Mouse (Mus musculus): ENCODE data around the gene 0610040J01Rik. TPM values are rescaled to one million over a fixed set of nuclear protein-coding genes. Genes with fewer than 3 reads are reported as not detected.

0610040J01Rik gene
- 0.06 TPM in 1 of 2 replicates, not detected in the other for polyA plus RNA-seq (2012; rRNA removed)

DNA sequence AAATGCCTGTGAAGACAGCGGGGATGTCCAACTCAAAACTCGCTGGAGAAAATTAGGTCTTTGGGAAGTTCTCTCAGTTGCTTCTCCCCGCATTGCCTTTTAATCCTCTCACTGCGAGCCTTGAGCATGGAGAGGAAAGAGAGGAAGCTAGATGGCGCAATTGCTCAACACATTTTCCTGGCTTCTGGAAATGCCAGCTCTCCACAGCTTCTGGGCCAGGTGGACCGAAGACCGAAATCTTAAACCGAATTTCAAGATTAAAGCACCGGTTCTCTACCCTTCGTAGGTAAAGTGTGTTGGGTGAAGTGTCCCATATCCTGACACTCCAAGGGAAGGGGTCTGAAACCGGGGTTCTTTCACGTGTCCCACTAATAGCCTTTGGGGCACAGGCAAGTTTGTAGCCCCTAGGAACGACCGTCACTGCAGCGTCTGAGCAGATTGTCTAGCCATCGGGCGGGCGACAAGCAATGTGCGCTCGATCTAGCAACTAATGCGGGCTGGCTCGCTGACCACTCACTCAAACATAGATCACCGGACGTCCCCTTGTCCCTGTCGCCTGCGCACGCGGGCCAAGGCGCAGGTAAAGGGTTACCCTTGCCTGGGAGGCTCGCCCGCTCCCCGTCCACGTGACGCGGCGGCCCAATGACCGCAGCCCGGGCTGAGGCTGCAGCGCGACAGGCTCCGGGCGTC is at the start of gene 0610040J01Rik:
0610040J01Rik (plus strand) TSS at position 545 of the 690 bp plus-strand sequence.
- TF ChIP-seq POLR2A (IDR thresholded peaks at IDR 0.05; ENCODE audit: control insufficient read depth, low read depth, low read length), result no peak
- TF ChIP-seq CTCF (IDR thresholded peaks at IDR 0.05; ENCODE audit: control insufficient read depth, insufficient read depth, insufficient replicate concordance, low read depth, low read length), result peak; percentile 24; the same call in 1 of the 2 replicates
- Histone ChIP-seq H3K27ac (ENCODE audit: control insufficient read depth, insufficient read depth, low read depth, low read length) (no peak within 1 kb of the TSS), H3K4me3 (ENCODE audit: control insufficient read depth, low read depth, low read length) (peak within 1 kb of the TSS; percentile 39), H3K27me3 (ENCODE audit: control insufficient read depth, insufficient read depth, low read length) (peaks cover 2% of the 10 kb centered on the region; the same call in 1 of the 2 replicates), H3K36me3 (ENCODE audit: control insufficient read depth, insufficient read depth, low read length) (no peaks in the 10 kb centered on the region), H3K4me1 (ENCODE audit: control insufficient read depth, insufficient read depth, low read length) (peaks cover 8% of the 10 kb centered on the region)

DNA sequence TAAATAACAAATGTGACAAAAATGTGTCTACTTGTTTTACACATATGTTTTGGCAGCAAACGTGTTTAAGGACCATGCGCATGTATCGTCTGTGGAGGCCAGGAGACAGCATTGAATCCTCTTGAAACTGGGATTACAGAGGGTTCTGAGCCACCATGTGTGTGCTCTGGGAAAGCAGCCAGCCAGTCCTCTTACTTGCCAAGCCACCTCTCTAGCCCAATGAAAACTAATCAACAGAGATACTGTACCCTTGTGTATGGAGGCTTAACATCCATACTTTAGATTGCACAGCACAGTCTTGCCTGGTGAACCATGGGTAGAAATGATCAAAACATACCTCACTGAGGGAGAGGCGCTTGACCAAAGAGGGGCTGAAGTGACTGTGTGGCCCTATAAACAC is 46.3 kb upstream of the 0610040J01Rik start:
- no peaks in the 10 kb centered on the region for H3K36me3 ChIP-seq (ENCODE audit: control insufficient read depth, insufficient read depth, low read length)
- no peaks in the 10 kb centered on the region for H3K27me3 ChIP-seq (ENCODE audit: control insufficient read depth, insufficient read depth, low read length)
- no peak overlapping the region for H3K4me3 ChIP-seq (ENCODE audit: control insufficient read depth, low read depth, low read length)
- H3K27ac ChIP-seq (ENCODE audit: control insufficient read depth, insufficient read depth, low read depth, low read length), result no peak overlapping the region
- H3K4me1 ChIP-seq (ENCODE audit: control insufficient read depth, insufficient read depth, low read length), result no peaks in the 10 kb centered on the region
- no peak for TF ChIP-seq CTCF (IDR thresholded peaks at IDR 0.05; ENCODE audit: control insufficient read depth, insufficient read depth, insufficient replicate concordance, low read depth, low read length)

GRCm38 (mm10) chr5:63766715-63767114 is 45.4 kb upstream of the 0610040J01Rik start:
- no peaks in the 10 kb centered on the region for H3K27me3 ChIP-seq (ENCODE audit: control insufficient read depth, insufficient read depth, low read length)
- TF ChIP-seq CTCF (IDR thresholded peaks at IDR 0.05; ENCODE audit: control insufficient read depth, insufficient read depth, insufficient replicate concordance, low read depth, low read length), result no peak
- no peak for TF ChIP-seq POLR2A (IDR thresholded peaks at IDR 0.05; ENCODE audit: control insufficient read depth, low read depth, low read length)
- no peak overlapping the region for H3K4me3 ChIP-seq (ENCODE audit: control insufficient read depth, low read depth, low read length)

GRCm38 (mm10) chr5:63767464-63767863 is 44.7 kb upstream of the 0610040J01Rik start:
- Histone ChIP-seq H3K4me1 (ENCODE audit: control insufficient read depth, insufficient read depth, low read length) (no peaks in the 10 kb centered on the region), H3K27me3 (ENCODE audit: control insufficient read depth, insufficient read depth, low read length) (no peaks in the 10 kb centered on the region), H3K27ac (ENCODE audit: control insufficient read depth, insufficient read depth, low read depth, low read length) (no peak overlapping the region), H3K4me3 (ENCODE audit: control insufficient read depth, low read depth, low read length) (no peak overlapping the region), H3K36me3 (ENCODE audit: control insufficient read depth, insufficient read depth, low read length) (no peaks in the 10 kb centered on the region)
- no peak for TF ChIP-seq CTCF (IDR thresholded peaks at IDR 0.05; ENCODE audit: control insufficient read depth, insufficient read depth, insufficient replicate concordance, low read depth, low read length)
- TF ChIP-seq POLR2A (IDR thresholded peaks at IDR 0.05; ENCODE audit: control insufficient read depth, low read depth, low read length), result no peak

More at GRCm38 (mm10) chr5:63766715-63767114, 45.4 kb upstream of the 0610040J01Rik start:
- no peaks in the 10 kb centered on the region for H3K36me3 ChIP-seq (ENCODE audit: control insufficient read depth, insufficient read depth, low read length)
- no peak overlapping the region for H3K27ac ChIP-seq (ENCODE audit: control insufficient read depth, insufficient read depth, low read depth, low read length)
- no peaks in the 10 kb centered on the region for H3K4me1 ChIP-seq (ENCODE audit: control insufficient read depth, insufficient read depth, low read length)

GRCm38 (mm10) chr5:63768220-63768619 is 43.9 kb upstream of the 0610040J01Rik start:
- Histone ChIP-seq H3K4me1 (ENCODE audit: control insufficient read depth, insufficient read depth, low read length) (no peaks in the 10 kb centered on the region), H3K27me3 (ENCODE audit: control insufficient read depth, insufficient read depth, low read length) (no peaks in the 10 kb centered on the region), H3K4me3 (ENCODE audit: control insufficient read depth, low read depth, low read length) (no peak overlapping the region), H3K36me3 (ENCODE audit: control insufficient read depth, insufficient read depth, low read length) (no peaks in the 10 kb centered on the region), H3K27ac (ENCODE audit: control insufficient read depth, insufficient read depth, low read depth, low read length) (no peak overlapping the region)
- no peak for TF ChIP-seq CTCF (IDR thresholded peaks at IDR 0.05; ENCODE audit: control insufficient read depth, insufficient read depth, insufficient replicate concordance, low read depth, low read length)
- TF ChIP-seq POLR2A (IDR thresholded peaks at IDR 0.05; ENCODE audit: control insufficient read depth, low read depth, low read length), result no peak

DNA sequence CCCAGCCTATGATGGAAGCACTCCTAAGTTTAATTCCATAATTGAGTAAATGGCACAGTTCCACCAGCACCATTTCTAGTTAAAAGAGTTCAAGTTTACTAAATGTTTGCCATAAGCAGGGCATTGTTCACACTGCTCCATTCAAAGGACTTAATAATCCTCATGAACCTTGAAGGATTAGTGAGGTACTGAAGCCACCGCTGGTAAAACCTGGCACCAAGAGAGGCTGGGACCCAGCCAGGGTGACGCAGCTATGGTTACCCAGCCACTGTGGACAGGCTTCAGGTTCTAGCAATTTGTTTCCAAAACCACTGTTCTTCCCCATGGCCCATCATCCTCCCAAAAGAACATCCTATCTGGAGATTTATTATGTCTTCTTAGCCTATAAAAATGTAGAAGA is 39.2 kb upstream of the 0610040J01Rik start:
- no peak for TF ChIP-seq CTCF (IDR thresholded peaks at IDR 0.05; ENCODE audit: control insufficient read depth, insufficient read depth, insufficient replicate concordance, low read depth, low read length)
- no peak for TF ChIP-seq POLR2A (IDR thresholded peaks at IDR 0.05; ENCODE audit: control insufficient read depth, low read depth, low read length)
- Histone ChIP-seq H3K27ac (ENCODE audit: control insufficient read depth, insufficient read depth, low read depth, low read length) (no peak overlapping the region), H3K4me1 (ENCODE audit: control insufficient read depth, insufficient read depth, low read length) (no peaks in the 10 kb centered on the region), H3K36me3 (ENCODE audit: control insufficient read depth, insufficient read depth, low read length) (no peaks in the 10 kb centered on the region), H3K27me3 (ENCODE audit: control insufficient read depth, insufficient read depth, low read length) (no peaks in the 10 kb centered on the region), H3K4me3 (ENCODE audit: control insufficient read depth, low read depth, low read length) (no peak overlapping the region)

DNA sequence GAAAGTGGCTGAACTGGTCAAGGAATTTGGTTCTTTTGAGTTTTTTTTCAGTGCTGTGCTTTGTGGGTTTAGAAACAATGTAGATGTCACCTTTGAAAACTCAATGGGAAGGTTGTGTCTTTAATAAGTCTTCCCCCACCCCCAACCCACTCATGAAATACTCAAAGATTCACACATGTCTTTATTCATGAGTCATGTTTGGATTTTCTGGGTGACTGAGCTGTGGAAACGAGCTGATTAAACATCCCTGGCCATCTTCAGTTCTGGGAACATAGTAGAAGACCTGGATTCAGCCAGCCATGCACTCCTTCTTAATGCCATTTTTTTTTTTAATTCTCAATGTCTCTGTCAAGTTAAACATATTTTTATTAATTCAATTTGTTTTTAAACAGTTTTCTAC is 38.6 kb upstream of the 0610040J01Rik start:
- Histone ChIP-seq H3K36me3 (ENCODE audit: control insufficient read depth, insufficient read depth, low read length) (no peaks in the 10 kb centered on the region), H3K4me1 (ENCODE audit: control insufficient read depth, insufficient read depth, low read length) (no peaks in the 10 kb centered on the region), H3K27me3 (ENCODE audit: control insufficient read depth, insufficient read depth, low read length) (no peaks in the 10 kb centered on the region), H3K4me3 (ENCODE audit: control insufficient read depth, low read depth, low read length) (no peak overlapping the region), H3K27ac (ENCODE audit: control insufficient read depth, insufficient read depth, low read depth, low read length) (no peak overlapping the region)
- TF ChIP-seq POLR2A (IDR thresholded peaks at IDR 0.05; ENCODE audit: control insufficient read depth, low read depth, low read length) (no peak), CTCF (IDR thresholded peaks at IDR 0.05; ENCODE audit: control insufficient read depth, insufficient read depth, insufficient replicate concordance, low read depth, low read length) (no peak)
